Mouse (Mus musculus) B cell, adult 67 days (primary cell): ENCODE results near the gene Pex11a. TPM values are rescaled to one million over a fixed set of nuclear protein-coding genes. Genes with fewer than 3 reads are reported as not detected.

Experiments
- total RNA-seq, 2 experiments: library from RNA; stranded (reverse); gene quantifications; 4 replicates each; pipeline ENCODE4 v1.2.4; 2023

Gene Pex11a
- under 1 TPM; 0.38 to 0.42 TPM for total RNA-seq

DNA sequence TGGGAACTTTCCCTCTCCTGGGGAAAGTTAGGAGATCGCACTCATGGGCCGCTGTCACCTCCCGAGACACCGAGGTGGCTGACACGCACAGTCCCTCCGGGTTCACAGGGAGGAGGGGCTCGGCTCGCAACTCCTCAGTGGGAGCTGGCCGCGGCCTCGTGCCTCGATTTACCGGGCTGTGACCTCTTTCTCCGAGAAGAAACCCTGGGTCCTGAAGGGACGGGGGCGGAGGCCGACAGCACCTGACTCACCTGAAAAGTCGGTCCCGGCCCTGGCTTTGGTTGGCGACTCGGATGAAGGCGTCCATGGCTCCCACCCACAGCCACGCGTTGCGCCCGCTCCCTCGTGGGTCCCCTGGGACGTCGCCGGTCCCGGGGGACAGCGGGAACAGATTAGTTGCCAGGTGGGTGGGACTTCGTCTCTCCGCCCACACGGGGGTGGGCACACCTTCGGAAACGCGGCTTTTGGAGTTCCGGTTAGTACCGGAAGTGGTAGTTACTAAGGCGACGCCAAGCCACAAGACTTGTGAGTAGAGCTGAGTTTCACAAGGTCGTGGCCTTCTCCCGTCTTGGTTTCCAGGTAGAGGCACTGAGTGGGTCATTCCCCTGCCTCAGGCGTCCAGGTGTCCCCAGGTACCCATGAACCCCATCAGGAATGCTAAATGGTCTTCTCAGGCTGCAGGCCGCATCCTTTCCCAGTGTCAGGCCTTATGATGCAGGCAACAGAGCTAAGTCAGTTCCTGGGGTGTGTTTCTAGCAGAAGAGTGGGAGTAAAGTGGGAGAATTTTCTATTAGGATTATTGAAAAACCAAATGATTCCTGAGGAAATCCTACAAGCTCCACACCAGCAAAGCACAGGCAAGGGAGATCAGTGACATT, at the start of gene Pex11a, which contains the start of gene Wdr93:
Gene Pex11a, minus strand, starts transcription at position 473 of the 878 bp plus-strand sequence.
Gene Wdr93, plus strand, starts transcription at position 505 of the 878 bp plus-strand sequence.

GRCm38 (mm10) chr7:79732622-79733021, 10.3 kb downstream of the Pex11a start, which contains the start of gene Plin1:
TSS of gene Plin1 (minus strand) at chr7:79732903.

DNA sequence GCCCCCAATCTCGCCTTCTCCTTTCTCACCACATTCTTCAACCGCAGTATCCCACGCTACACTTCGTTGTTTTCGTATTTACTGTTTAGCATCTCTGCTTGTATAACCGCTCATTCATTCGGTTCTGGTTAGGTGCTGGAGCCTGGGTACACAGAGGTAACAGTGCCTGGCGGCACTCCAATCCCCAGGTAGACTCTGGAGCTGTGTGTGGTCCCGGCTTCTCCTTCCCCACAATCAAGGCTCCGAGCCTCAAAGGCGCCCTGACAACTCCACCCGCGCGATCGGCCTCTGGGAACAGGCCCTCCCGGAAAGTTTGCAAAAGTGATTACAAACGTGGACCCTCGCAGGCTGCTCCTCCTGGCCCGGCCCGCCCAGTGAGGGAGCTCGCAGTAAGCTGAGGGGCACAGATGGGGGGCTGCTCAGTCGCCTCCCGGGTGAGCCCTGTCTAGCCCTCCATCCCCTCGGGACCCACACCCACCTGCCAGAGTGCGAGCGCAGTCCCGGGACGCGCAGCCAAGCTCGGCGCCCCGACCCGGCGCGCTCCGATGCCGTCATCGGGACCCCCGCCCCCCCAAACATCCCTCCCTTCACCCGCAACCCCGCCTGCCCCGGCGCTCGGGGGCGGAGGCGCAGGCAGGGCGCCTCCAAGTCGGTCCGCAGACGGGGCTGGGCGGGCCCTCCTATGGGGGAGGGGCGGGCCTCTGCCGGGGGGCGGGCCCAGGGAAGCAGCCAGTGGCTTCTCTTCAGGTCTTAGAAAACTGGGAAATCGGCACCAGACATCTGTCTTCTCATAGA, 27.5 kb downstream of the Pex11a start, which contains the start of gene Kif7:
Gene Kif7, minus strand, starts transcription at position 534 of the 795 bp plus-strand sequence.

Other genes starting within 250 kb of the Pex11a start
- not detected for gene Rhcg, start 125.5 kb downstream of the Pex11a start, total RNA-seq
- gene Ticrr, start 82.9 kb downstream of the Pex11a start, total RNA-seq, result 1 to 10 TPM; 2.7 to 4.1 TPM
- under 1 TPM in 1 of 2 experiments, not detected in 1; 0.23 TPM for gene Kif7, start 27.4 kb downstream of the Pex11a start, total RNA-seq
- gene Plin1, start 10.2 kb downstream of the Pex11a start, total RNA-seq, result not detected
- gene Wdr93, start within 50 bp of the Pex11a start, total RNA-seq, result not detected
- gene Mesp1, start 50.7 kb upstream of the Pex11a start, total RNA-seq, result not detected
- gene Mesp2, start 67.6 kb upstream of the Pex11a start, total RNA-seq, result under 1 TPM in 1 of 2 experiments, not detected in 1; 0.26 TPM
- under 1 TPM in 1 of 2 experiments, not detected in 1; 0.52 TPM for gene Anpep, start 117.9 kb upstream of the Pex11a start, total RNA-seq
- 10 to 100 TPM; 17.2 to 18.5 TPM for gene Ap3s2, start 177.5 kb upstream of the Pex11a start, total RNA-seq
- not detected for gene Arpin, start 192.2 kb upstream of the Pex11a start, total RNA-seq